Mouse (Mus musculus): ENCODE data around the gene Gm4353. TPM values are rescaled to one million over a fixed set of nuclear protein-coding genes. Genes with fewer than 3 reads are reported as not detected.
"Not testable (repeated sequence)": the region's sequence is repeated elsewhere in the genome, so short reads cannot be mapped to it uniquely, and the experiment has no call there.

The Gm4353 gene
- 0.62 and 1.9 TPM in 2 replicates for polyA plus RNA-seq (2015; fragmentation: Nextera tagmentation; extraction: Ambion mirVana)

GRCm38 (mm10) chr7:116084366-116084765, at the start of gene Gm4353:
Gm4353 (minus strand) TSS chr7:116084635.
- not testable (repeated sequence) for H3K36me3 ChIP-seq (ENCODE audit: control insufficient read depth, insufficient read depth, low read length); ATAC-seq (ENCODE audit: insufficient read depth, low FRiP score); H3K4me2 ChIP-seq (ENCODE audit: low read depth, low read length); H3K27ac ChIP-seq (ENCODE audit: low read length); H3K4me1 ChIP-seq (ENCODE audit: control insufficient read depth, insufficient read depth, low read length); H3K27me3 ChIP-seq (ENCODE audit: control insufficient read depth, insufficient read depth, low read length); H3K4me3 ChIP-seq (replicated peaks; ENCODE audit: low read length); H3K9ac ChIP-seq (ENCODE audit: low read length); H3K9me3 ChIP-seq (replicated peaks; ENCODE audit: control insufficient read depth, low read length)
- 96% methylated on average over 11 of the region's 11 CpGs for WGBS

DNA sequence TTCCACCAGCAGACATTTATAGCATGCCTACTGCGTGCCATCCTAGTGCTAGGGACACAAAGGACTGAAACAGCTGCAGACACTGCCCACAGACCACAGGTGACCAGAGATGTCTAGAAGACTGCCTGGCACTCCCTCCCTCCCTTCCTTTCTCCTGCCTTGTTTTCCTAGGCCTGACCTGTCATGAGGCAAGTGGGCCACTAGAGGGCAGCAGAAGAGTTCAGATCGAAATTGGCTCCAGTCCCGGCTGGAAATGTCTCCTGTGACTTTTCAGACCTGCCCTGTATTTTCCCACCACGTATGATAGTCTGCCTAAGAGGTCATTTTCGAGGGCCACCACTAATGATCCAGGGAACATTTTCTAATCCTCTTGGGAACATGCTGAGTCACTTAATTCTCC, 47.6 kb upstream of the Gm4353 start:
- no peak overlapping the region for H3K4me3 ChIP-seq (replicated peaks; ENCODE audit: low read length)
- WGBS, result 4% methylated on average over 5 of the region's 5 CpGs
- H3K27me3 ChIP-seq (ENCODE audit: control insufficient read depth, insufficient read depth, low read length), result no peaks in the 10 kb centered on the region
- H3K4me2 ChIP-seq (ENCODE audit: low read depth, low read length), result no peak overlapping the region
- ATAC-seq (ENCODE audit: insufficient read depth, low FRiP score), result no peak
- H3K36me3 ChIP-seq (ENCODE audit: control insufficient read depth, insufficient read depth, low read length), result no peaks in the 10 kb centered on the region
- H3K9ac ChIP-seq (ENCODE audit: low read length), result no peak overlapping the region
- no peak overlapping the region for H3K27ac ChIP-seq (ENCODE audit: low read length)
- no peaks in the 10 kb centered on the region; the same call in 1 of the 2 replicates for H3K4me1 ChIP-seq (ENCODE audit: control insufficient read depth, insufficient read depth, low read length)
- no peaks in the 10 kb centered on the region for H3K9me3 ChIP-seq (replicated peaks; ENCODE audit: control insufficient read depth, low read length)

GRCm38 (mm10) chr7:116131390-116131789, 47.0 kb upstream of the Gm4353 start:
- 21% methylated on average over 4 of the region's 4 CpGs for WGBS
- Histone ChIP-seq H3K27me3 (ENCODE audit: control insufficient read depth, insufficient read depth, low read length) (no peaks in the 10 kb centered on the region), H3K9me3 (replicated peaks; ENCODE audit: control insufficient read depth, low read length) (no peaks in the 10 kb centered on the region), H3K9ac (ENCODE audit: low read length) (no peak overlapping the region), H3K27ac (ENCODE audit: low read length) (no peak overlapping the region), H3K4me3 (replicated peaks; ENCODE audit: low read length) (no peak overlapping the region), H3K4me1 (ENCODE audit: control insufficient read depth, insufficient read depth, low read length) (no peaks in the 10 kb centered on the region; the same call in 1 of the 2 replicates), H3K4me2 (ENCODE audit: low read depth, low read length) (no peak overlapping the region), H3K36me3 (ENCODE audit: control insufficient read depth, insufficient read depth, low read length) (no peaks in the 10 kb centered on the region)
- ATAC-seq (ENCODE audit: insufficient read depth, low FRiP score), result no peak

DNA sequence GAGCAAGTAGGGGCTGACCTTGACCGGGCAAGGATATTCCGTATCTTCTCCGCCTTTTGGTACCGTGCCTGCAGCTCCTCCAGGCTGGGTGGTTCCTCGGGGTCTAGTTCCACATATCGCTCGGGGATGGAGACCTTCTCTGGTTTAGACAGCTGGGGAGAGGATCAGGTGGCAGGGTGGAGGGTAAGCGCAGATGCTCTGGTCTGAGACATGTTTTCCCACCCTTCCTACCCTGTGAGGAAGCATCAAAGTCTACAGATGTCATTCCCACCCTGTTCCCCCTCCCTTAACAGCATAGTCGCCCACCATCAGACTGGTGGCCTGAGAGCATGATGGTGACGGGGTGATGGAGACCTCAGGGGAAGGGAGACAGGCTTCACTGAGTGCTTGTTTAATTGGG, 44.9 kb upstream of the Gm4353 start:
- 86% methylated on average over 10 of the region's 10 CpGs for WGBS
- H3K4me2 ChIP-seq (ENCODE audit: low read depth, low read length), result no peak overlapping the region
- H3K36me3 ChIP-seq (ENCODE audit: control insufficient read depth, insufficient read depth, low read length), result no peaks in the 10 kb centered on the region
- no peak for ATAC-seq (ENCODE audit: insufficient read depth, low FRiP score)
- no peak overlapping the region for H3K9ac ChIP-seq (ENCODE audit: low read length)
- no peak overlapping the region for H3K27ac ChIP-seq (ENCODE audit: low read length)
- no peak overlapping the region for H3K4me3 ChIP-seq (replicated peaks; ENCODE audit: low read length)
- no peaks in the 10 kb centered on the region for H3K27me3 ChIP-seq (ENCODE audit: control insufficient read depth, insufficient read depth, low read length)
- no peaks in the 10 kb centered on the region for H3K4me1 ChIP-seq (ENCODE audit: control insufficient read depth, insufficient read depth, low read length)
- H3K9me3 ChIP-seq (replicated peaks; ENCODE audit: control insufficient read depth, low read length), result no peaks in the 10 kb centered on the region

GRCm38 (mm10) chr7:116128286-116128685, 43.9 kb upstream of the Gm4353 start:
- Histone ChIP-seq H3K9me3 (replicated peaks; ENCODE audit: control insufficient read depth, low read length) (no peaks in the 10 kb centered on the region), H3K4me2 (ENCODE audit: low read depth, low read length) (no peak overlapping the region), H3K4me3 (replicated peaks; ENCODE audit: low read length) (no peak overlapping the region), H3K4me1 (ENCODE audit: control insufficient read depth, insufficient read depth, low read length) (no peaks in the 10 kb centered on the region), H3K36me3 (ENCODE audit: control insufficient read depth, insufficient read depth, low read length) (no peaks in the 10 kb centered on the region), H3K9ac (ENCODE audit: low read length) (no peak overlapping the region), H3K27ac (ENCODE audit: low read length) (no peak overlapping the region), H3K27me3 (ENCODE audit: control insufficient read depth, insufficient read depth, low read length) (no peaks in the 10 kb centered on the region)
- ATAC-seq (ENCODE audit: insufficient read depth, low FRiP score), result no peak
- WGBS, result 86% methylated on average over 8 of the region's 8 CpGs

DNA sequence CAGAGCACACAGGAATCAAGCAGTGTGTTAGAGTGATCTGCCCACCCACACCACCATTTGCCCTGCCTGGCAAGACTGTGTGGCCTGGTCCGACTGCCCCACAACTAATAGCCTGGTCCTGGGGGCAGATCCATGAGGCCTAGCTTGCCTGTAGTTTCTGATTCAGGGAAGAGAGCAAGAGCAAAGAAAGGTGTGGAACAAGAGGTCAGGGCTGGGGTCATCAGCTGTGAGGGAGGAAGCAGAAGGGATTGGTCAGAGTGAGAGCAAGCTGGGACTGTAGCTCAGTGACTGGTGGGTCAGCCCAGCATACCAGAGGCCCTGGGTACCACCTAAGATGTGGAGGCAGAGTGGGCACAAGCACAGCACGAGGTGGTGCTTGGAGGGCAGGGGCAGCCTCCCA, 42.6 kb upstream of the Gm4353 start:
- Histone ChIP-seq H3K4me2 (ENCODE audit: low read depth, low read length) (no peak overlapping the region), H3K27ac (ENCODE audit: low read length) (no peak overlapping the region), H3K36me3 (ENCODE audit: control insufficient read depth, insufficient read depth, low read length) (no peaks in the 10 kb centered on the region), H3K4me3 (replicated peaks; ENCODE audit: low read length) (no peak overlapping the region), H3K9ac (ENCODE audit: low read length) (no peak overlapping the region), H3K4me1 (ENCODE audit: control insufficient read depth, insufficient read depth, low read length) (no peaks in the 10 kb centered on the region), H3K27me3 (ENCODE audit: control insufficient read depth, insufficient read depth, low read length) (no peaks in the 10 kb centered on the region), H3K9me3 (replicated peaks; ENCODE audit: control insufficient read depth, low read length) (no peaks in the 10 kb centered on the region)
- peak; percentile 54; the same call in 1 of the 2 replicates for ATAC-seq (ENCODE audit: insufficient read depth, low FRiP score)
- 58% methylated on average over 2 of the region's 2 CpGs for WGBS

DNA sequence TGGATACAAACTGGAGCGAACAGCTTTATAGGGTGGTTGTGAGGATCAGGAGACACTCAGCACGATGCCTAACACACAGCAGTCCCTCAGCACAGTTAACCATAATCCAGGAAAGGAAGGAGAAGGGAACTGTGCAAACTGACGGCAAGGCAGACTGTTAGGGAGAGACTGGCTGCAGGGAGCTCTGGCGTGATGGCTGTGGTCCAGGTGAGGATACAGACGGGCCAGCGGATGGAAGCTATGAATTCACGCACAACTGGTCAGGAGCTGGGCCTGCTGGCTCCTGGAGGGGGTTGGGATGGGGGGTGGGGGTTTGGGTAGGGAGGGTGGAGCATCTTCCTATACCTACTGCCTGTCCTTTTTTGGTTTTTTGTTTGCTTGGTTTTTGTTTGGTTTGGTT, 41.2 kb upstream of the Gm4353 start:
- WGBS, result 68% methylated on average over 7 of the region's 7 CpGs
- Histone ChIP-seq H3K36me3 (ENCODE audit: control insufficient read depth, insufficient read depth, low read length) (no peaks in the 10 kb centered on the region), H3K4me1 (ENCODE audit: control insufficient read depth, insufficient read depth, low read length) (no peaks in the 10 kb centered on the region), H3K9ac (ENCODE audit: low read length) (no peak overlapping the region), H3K9me3 (replicated peaks; ENCODE audit: control insufficient read depth, low read length) (no peaks in the 10 kb centered on the region), H3K4me2 (ENCODE audit: low read depth, low read length) (no peak overlapping the region), H3K27ac (ENCODE audit: low read length) (no peak overlapping the region), H3K27me3 (ENCODE audit: control insufficient read depth, insufficient read depth, low read length) (no peaks in the 10 kb centered on the region), H3K4me3 (replicated peaks; ENCODE audit: low read length) (no peak overlapping the region)
- ATAC-seq (ENCODE audit: insufficient read depth, low FRiP score), result no peak

- no peak overlapping the region for H3K9ac ChIP-seq (ENCODE audit: low read length)
- ATAC-seq (ENCODE audit: insufficient read depth, low FRiP score), result no peak
- 88% methylated on average over 12 of the region's 12 CpGs for WGBS
These were observed 39.6 kb upstream of the Gm4353 start for GRCm38 (mm10) chr7:116124057-116124456.

GRCm38 (mm10) chr7:116123597-116123985, 39.2 kb upstream of the Gm4353 start:
- no peak overlapping the region for H3K4me3 ChIP-seq (replicated peaks; ENCODE audit: low read length)
- H3K9ac ChIP-seq (ENCODE audit: low read length), result no peak overlapping the region
- H3K36me3 ChIP-seq (ENCODE audit: control insufficient read depth, insufficient read depth, low read length), result no peaks in the 10 kb centered on the region
- H3K27ac ChIP-seq (ENCODE audit: low read length), result no peak overlapping the region
- no peak overlapping the region for H3K4me2 ChIP-seq (ENCODE audit: low read depth, low read length)
- 72% methylated on average over 2 of the region's 2 CpGs for WGBS
- no peak for ATAC-seq (ENCODE audit: insufficient read depth, low FRiP score)
- no peaks in the 10 kb centered on the region for H3K27me3 ChIP-seq (ENCODE audit: control insufficient read depth, insufficient read depth, low read length)
- 0 out of 2 replicates have a peak, but pooled peaks cover 3% of the 10 kb centered on the region for H3K9me3 ChIP-seq (replicated peaks; ENCODE audit: control insufficient read depth, low read length)
- no peaks in the 10 kb centered on the region for H3K4me1 ChIP-seq (ENCODE audit: control insufficient read depth, insufficient read depth, low read length)

More at GRCm38 (mm10) chr7:116124057-116124456, 39.6 kb upstream of the Gm4353 start:
- Histone ChIP-seq H3K9me3 (replicated peaks; ENCODE audit: control insufficient read depth, low read length) (0 out of 2 replicates have a peak, but pooled peaks cover 3% of the 10 kb centered on the region), H3K36me3 (ENCODE audit: control insufficient read depth, insufficient read depth, low read length) (no peaks in the 10 kb centered on the region), H3K27ac (ENCODE audit: low read length) (no peak overlapping the region), H3K4me3 (replicated peaks; ENCODE audit: low read length) (no peak overlapping the region), H3K4me2 (ENCODE audit: low read depth, low read length) (no peak overlapping the region), H3K4me1 (ENCODE audit: control insufficient read depth, insufficient read depth, low read length) (no peaks in the 10 kb centered on the region), H3K27me3 (ENCODE audit: control insufficient read depth, insufficient read depth, low read length) (no peaks in the 10 kb centered on the region)
